ENCODE assay signal across 2 mouse cellular contexts in genomic region chr7:35319221-35319620, GRCm38 (mm10). TPM values are rescaled to one million over a fixed set of nuclear protein-coding genes. Genes with fewer than 3 reads are reported as not detected.
"Had no signal": no experiment of that assay in that cellular context is flagged by ENCODE, and none has a peak within 500 bp of the region (broad histone marks: within the 10 kb centered on the region; RNA-seq: fewer than 3 reads in every experiment).

No protein-coding gene starts in this region.

RNA-seq across cellular contexts. Expression of gene Rhpn2, which starts 14.7 kb away (rescaled TPM):
- total RNA-seq: megakaryocyte, adult 5-6 weeks; megakaryocyte-erythroid progenitor cell, adult 5-6 weeks had no signal
